Mouse (Mus musculus): ENCODE data around the gene Exoc2.

DNA sequence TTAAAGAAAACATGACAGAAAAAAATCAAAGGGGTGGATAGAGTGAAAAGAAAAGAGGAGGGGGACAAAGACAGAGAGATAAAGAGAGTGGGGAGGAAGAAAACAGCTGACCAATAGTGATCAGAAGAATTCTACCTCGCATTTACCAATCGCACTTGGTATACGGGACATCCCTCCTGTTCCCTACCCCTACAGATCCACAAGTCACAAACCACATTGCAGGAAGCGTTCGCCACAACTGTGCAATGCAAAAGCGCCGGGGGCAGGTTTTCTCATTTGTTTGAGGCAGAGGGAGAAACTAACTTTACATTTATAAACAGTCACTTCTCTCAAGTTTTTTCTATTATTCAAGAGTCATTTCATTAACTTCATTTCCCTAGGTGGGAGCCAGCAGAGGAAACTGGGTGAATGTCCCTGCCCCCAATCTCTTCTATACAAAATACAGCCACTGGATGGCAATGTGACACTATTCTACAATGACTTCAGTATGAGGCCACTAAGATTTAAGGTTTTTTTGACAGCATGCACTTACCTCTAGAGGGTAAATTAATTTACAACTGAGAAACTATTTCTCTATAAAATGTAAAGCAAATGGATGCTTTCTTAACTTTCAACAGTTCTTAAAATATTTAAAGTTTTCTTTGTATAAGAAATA is 72.4 kb downstream of the Exoc2 start:
- TF ChIP-seq CTCF (IDR thresholded peaks at IDR 0.05; ENCODE audit: low read depth, low read length): no peak
- no peak for TF ChIP-seq GATA1 (IDR thresholded peaks at IDR 0.05; ENCODE audit: borderline replicate concordance, low read length)
- TF ChIP-seq POLR2AphosphoS5 (IDR thresholded peaks at IDR 0.05; ENCODE audit: insufficient replicate concordance, low read depth, low read length): no peak
- TF ChIP-seq TAL1 (conservative IDR thresholded peaks at IDR 0.05; ENCODE audit: low read depth, low read length): no peak
- no peak for TF ChIP-seq GATA2 (IDR thresholded peaks at IDR 0.05; ENCODE audit: borderline replicate concordance, low read depth, low read length)
